Mouse (Mus musculus): ENCODE data around the gene Mamdc2.

DNA sequence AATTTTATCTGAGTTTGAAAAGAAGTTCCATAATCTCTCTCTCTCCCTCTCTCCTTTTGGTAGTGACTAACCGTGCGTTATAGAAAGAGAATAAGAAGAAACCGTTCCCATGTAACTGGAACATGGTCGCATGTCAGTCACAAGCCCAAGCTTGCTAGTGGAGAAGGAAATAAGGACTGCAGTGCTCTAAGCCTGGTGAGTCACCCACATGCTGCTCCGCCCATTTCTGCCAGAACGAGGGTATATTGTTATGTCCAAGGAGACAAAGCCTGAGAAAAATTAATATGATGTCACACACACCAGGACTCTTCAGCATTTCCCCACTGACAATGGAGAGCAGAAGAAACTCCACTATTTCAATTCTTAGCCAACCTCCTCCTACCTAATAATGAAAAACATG is 93.5 kb downstream of the Mamdc2 start:
- no peak for TF ChIP-seq GATA1 (IDR thresholded peaks at IDR 0.05; ENCODE audit: borderline replicate concordance, low read length)
- no peak for TF ChIP-seq CTCF (IDR thresholded peaks at IDR 0.05; ENCODE audit: low read depth, low read length)
- no peak for TF ChIP-seq GATA2 (IDR thresholded peaks at IDR 0.05; ENCODE audit: borderline replicate concordance, low read depth, low read length)
- no peak for TF ChIP-seq TAL1 (conservative IDR thresholded peaks at IDR 0.05; ENCODE audit: low read depth, low read length)
- no peak for TF ChIP-seq POLR2AphosphoS5 (IDR thresholded peaks at IDR 0.05; ENCODE audit: insufficient replicate concordance, low read depth, low read length)
